Mouse (Mus musculus) forelimb bud, embryonic 11.5 days (tissue): Measurements from ENCODE around the gene Trim46.

ENCODE experiments used
- DNase-seq: peaks from one replicate; pipeline ENCODE4 v3.0.0-alpha.2; 2012; ENCODE audit warnings: low read depth, low spot score

Trim46 gene

GRCm38 (mm10) chr3:89209731-89210130 lies 36.4 kb downstream of the Trim46 start:
- no peak for DNase-seq

GRCm38 (mm10) chr3:89208736-89209135 lies 37.4 kb downstream of the Trim46 start:
- DNase-seq = no peak

- no peak for DNase-seq
Observed at GRCm38 (mm10) chr3:89208075-89208657, 37.9 kb downstream of the Trim46 start.

- DNase-seq = no peak
Observed at GRCm38 (mm10) chr3:89206695-89207094, 39.4 kb downstream of the Trim46 start.

- no peak for DNase-seq
Observed at GRCm38 (mm10) chr3:89206079-89206478, 40.0 kb downstream of the Trim46 start.

- no peak for DNase-seq
Observed at GRCm38 (mm10) chr3:89203142-89203514, 43.0 kb downstream of the Trim46 start.

GRCm38 (mm10) chr3:89202253-89203141 lies 43.6 kb downstream of the Trim46 start, which contains the start of gene Gba:
TSS of gene Gba (plus strand) at chr3:89202928.
- peak; percentile 89 for DNase-seq

GRCm38 (mm10) chr3:89199839-89200238 lies 46.3 kb downstream of the Trim46 start:
- no peak for DNase-seq

GRCm38 (mm10) chr3:89195979-89196877 lies 49.9 kb downstream of the Trim46 start:
- peak; percentile 93 for DNase-seq

GRCm38 (mm10) chr3:89193853-89194252 lies 52.3 kb downstream of the Trim46 start:
- DNase-seq = no peak

GRCm38 (mm10) chr3:89193351-89193750 lies 52.8 kb downstream of the Trim46 start:
- no peak for DNase-seq

- no peak for DNase-seq
Observed at GRCm38 (mm10) chr3:89190436-89190835, 55.7 kb downstream of the Trim46 start.

- no peak for DNase-seq
Observed at GRCm38 (mm10) chr3:89188478-89188875, 57.6 kb downstream of the Trim46 start.

GRCm38 (mm10) chr3:89187690-89188477 lies 58.2 kb downstream of the Trim46 start:
- no peak for DNase-seq

GRCm38 (mm10) chr3:89187197-89187596 lies 58.9 kb downstream of the Trim46 start:
- DNase-seq = no peak
